Mouse (Mus musculus) effector memory CD4-positive, alpha-beta T cell, adult 7 months (primary cell): ENCODE results near the gene Pin1. TPM values are rescaled to one million over a fixed set of nuclear protein-coding genes. Genes with fewer than 3 reads are reported as not detected.

Source experiments
- polyA plus RNA-seq: library from polyadenylated mRNA; unstranded; fragments of 100-300 nt; shearing (Covaris generic); gene quantifications from one replicate; pipeline ENCODE4 v1.2.1, GENCODE M21; 2017

The Pin1 gene
- 17.8 TPM for polyA plus RNA-seq

GRCm38 (mm10) chr9:20651602-20652259 lies at the start of gene Pin1:
Pin1 (plus strand) TSS chr9:20652095.

GRCm38 (mm10) chr9:20642101-20642895 lies 9.6 kb upstream of the Pin1 start, which contains the start of gene Ubl5:
Ubl5 (plus strand) TSS chr9:20642878.

GRCm38 (mm10) chr9:20644360-20645081 lies 7.4 kb upstream of the Pin1 start, which contains the start of gene Fbxl12:
Fbxl12 (minus strand) TSS chr9:20644767.

Other genes with a start within 250 kb of the Pin1 start
- 21.9 TPM for gene Zfp26, start 191.9 kb upstream of the Pin1 start, polyA plus RNA-seq
- 9.5 TPM for gene Zfp426, start 159.3 kb upstream of the Pin1 start, polyA plus RNA-seq
- 26.7 TPM for gene Zfp266, start 130.7 kb upstream of the Pin1 start, polyA plus RNA-seq
- 8.0 TPM for gene Zfp846, start 70.8 kb upstream of the Pin1 start, polyA plus RNA-seq
- gene Ubl5, start 9.2 kb upstream of the Pin1 start, polyA plus RNA-seq = 437 TPM
- gene Fbxl12, start 7.3 kb upstream of the Pin1 start, polyA plus RNA-seq = 91.4 TPM
- 0.27 TPM for gene Olfm2, start 94.3 kb downstream of the Pin1 start, polyA plus RNA-seq
- gene Col5a3, start 163.0 kb downstream of the Pin1 start, polyA plus RNA-seq = not detected
- gene Rdh8, start 166.4 kb downstream of the Pin1 start, polyA plus RNA-seq = not detected
- 33.1 TPM for gene A230050P20Rik, start 216.5 kb downstream of the Pin1 start, polyA plus RNA-seq
- 1.1 TPM for gene Angptl6, start 227.6 kb downstream of the Pin1 start, polyA plus RNA-seq
- gene Ppan, start 236.1 kb downstream of the Pin1 start, polyA plus RNA-seq = 97.3 TPM
- 332 TPM for gene Eif3g, start 246.5 kb downstream of the Pin1 start, polyA plus RNA-seq